Mouse (Mus musculus): ENCODE measurements around the gene Hist1h4h. TPM values are rescaled to one million over a fixed set of nuclear protein-coding genes. Genes with fewer than 3 reads are reported as not detected.
A peak's percentile ranks its signal among the peaks of the same experiment; 100 is the strongest.

The Hist1h4h gene
- polyA plus RNA-seq, 1 experiment from 2014 or later, result 2.1 TPM

DNA sequence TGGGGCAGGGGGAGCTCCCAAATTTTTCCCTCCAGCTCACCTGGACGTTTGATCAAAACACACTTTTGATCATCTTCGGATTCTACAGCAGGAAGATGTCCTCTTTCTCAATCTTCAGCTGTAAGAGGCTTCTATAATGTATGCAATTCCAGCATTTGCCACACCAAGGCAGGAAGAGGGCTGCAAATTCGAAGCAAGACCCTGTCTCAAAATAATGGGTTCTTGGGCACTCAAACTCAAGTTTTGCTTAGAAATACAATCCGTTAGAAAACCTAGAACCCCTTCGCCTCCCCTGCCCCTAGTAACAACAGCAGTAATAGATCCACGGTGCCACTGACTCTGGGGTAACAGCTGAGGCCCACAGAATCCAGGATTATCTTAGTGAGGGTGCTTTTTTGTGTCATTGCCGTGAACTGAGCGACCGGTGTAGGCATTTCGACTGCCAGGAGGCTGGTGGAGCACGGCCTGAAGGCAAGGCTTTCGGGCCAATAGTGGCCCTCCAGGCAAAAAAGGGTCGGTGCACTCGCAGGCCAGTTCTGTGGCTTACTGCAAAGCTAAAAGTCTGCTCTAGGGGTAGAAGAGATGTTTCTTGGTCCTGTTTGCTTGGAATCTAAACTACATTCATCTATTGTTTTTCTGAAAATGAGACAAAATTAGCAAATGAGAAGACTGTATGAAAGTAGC is 25.0 kb upstream of the Hist1h4h start:
- H3K4me1 ChIP-seq (ENCODE audit: control insufficient read depth, insufficient read depth, low read length), result peaks cover 19% of the 10 kb centered on the region
- ATAC-seq (replicated peaks; ENCODE audit: insufficient number of reproducible peaks, low FRiP score, low TSS enrichment), result 0 out of 2 replicates have a peak, but pooled peaks have one; percentile 36
- H3K9ac ChIP-seq (ENCODE audit: low read depth, low read length), result peak overlapping the region; percentile 66
- no peaks in the 10 kb centered on the region for H3K36me3 ChIP-seq (ENCODE audit: control insufficient read depth, insufficient read depth, low read length)
- no peaks in the 10 kb centered on the region for H3K27me3 ChIP-seq (ENCODE audit: control insufficient read depth, insufficient read depth, low read length)
- peak overlapping the region; percentile 70 for H3K4me2 ChIP-seq
- peak overlapping the region; percentile 39 for H3K4me3 ChIP-seq (ENCODE audit: low read depth, low read length)
- H3K9me3 ChIP-seq (replicated peaks; ENCODE audit: control insufficient read depth, low read length), result no peaks in the 10 kb centered on the region
- WGBS (ENCODE audit: insufficient replicate concordance), result 2% methylated on average over 14 of the region's 14 CpGs
- peak overlapping the region; percentile 31 for H3K27ac ChIP-seq (ENCODE audit: low read depth, low read length)

DNA sequence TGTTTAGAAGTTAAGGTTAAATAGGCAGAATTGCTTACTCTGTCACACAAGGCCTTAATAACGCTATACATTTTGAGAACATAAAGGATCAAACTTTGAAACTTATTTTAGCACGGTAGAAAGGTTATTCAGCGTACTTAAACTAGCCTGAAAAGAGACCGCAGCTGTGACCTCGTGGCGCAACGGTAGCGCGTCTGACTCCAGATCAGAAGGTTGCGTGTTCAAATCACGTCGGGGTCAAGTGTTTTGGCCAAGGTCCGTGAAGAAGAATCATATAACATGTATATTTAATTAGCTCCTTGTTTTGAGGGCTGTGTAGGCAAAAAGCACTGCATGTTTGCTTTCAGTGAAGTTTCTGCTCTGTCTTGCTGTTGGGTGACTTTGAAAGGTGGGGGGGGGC is 24.5 kb upstream of the Hist1h4h start:
- 3% methylated on average over 13 of the region's 13 CpGs for WGBS (ENCODE audit: insufficient replicate concordance)
- Histone ChIP-seq H3K36me3 (ENCODE audit: control insufficient read depth, insufficient read depth, low read length) (no peaks in the 10 kb centered on the region), H3K9me3 (replicated peaks; ENCODE audit: control insufficient read depth, low read length) (no peaks in the 10 kb centered on the region), H3K4me3 (ENCODE audit: low read depth, low read length) (peak overlapping the region; percentile 39), H3K9ac (ENCODE audit: low read depth, low read length) (no peak overlapping the region), H3K27me3 (ENCODE audit: control insufficient read depth, insufficient read depth, low read length) (no peaks in the 10 kb centered on the region), H3K4me2 (peak overlapping the region; percentile 70), H3K27ac (ENCODE audit: low read depth, low read length) (peak overlapping the region; percentile 31), H3K4me1 (ENCODE audit: control insufficient read depth, insufficient read depth, low read length) (peaks cover 19% of the 10 kb centered on the region)
- ATAC-seq (replicated peaks; ENCODE audit: insufficient number of reproducible peaks, low FRiP score, low TSS enrichment), result 0 out of 2 replicates have a peak, but pooled peaks have one; percentile 46

DNA sequence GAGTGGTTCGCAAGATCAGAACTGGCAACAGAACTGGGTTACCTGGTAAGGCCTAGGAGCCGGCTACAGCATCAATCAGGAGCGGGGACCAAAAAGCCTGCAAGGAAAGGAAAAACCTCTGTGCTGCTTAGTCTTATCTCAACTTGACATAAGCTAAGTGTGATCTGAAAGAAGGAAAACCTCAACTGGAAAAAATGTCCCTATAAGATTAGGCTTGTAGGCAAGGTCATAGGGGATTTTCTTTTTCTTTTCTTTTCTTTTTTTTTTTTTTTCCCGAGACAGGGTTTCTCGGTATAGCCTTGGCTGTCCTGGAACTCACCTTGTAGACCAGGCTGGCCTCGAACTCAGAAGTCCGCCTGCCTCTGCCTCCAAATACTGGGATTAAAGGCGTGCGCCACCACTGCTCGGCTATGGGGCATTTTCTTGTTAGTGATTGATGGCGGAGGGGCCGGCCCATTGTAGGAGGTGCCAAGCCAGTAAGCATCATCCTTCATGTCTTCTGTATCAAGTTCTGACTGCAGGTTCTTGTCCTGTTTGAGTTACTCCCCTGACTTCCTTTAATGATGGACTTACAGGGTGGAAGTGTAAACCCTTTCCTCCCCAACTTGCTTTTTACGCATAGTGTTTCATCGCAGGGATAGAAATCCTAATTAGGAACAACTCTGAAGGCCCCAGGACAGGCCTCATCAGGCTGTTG is 23.9 kb upstream of the Hist1h4h start:
- no peaks in the 10 kb centered on the region for H3K36me3 ChIP-seq (ENCODE audit: control insufficient read depth, insufficient read depth, low read length)
- WGBS (ENCODE audit: insufficient replicate concordance), result 11% methylated on average over 14 of the region's 14 CpGs
- no peak for ATAC-seq (replicated peaks; ENCODE audit: insufficient number of reproducible peaks, low FRiP score, low TSS enrichment)
- H3K9me3 ChIP-seq (replicated peaks; ENCODE audit: control insufficient read depth, low read length), result no peaks in the 10 kb centered on the region
- H3K4me2 ChIP-seq, result peak overlapping the region; percentile 70
- peak overlapping the region; percentile 39; the same call in 1 of the 2 replicates for H3K4me3 ChIP-seq (ENCODE audit: low read depth, low read length)
- no peaks in the 10 kb centered on the region for H3K27me3 ChIP-seq (ENCODE audit: control insufficient read depth, insufficient read depth, low read length)
- peaks cover 15% of the 10 kb centered on the region for H3K4me1 ChIP-seq (ENCODE audit: control insufficient read depth, insufficient read depth, low read length)
- H3K27ac ChIP-seq (ENCODE audit: low read depth, low read length), result no peak overlapping the region; the same call in 1 of the 2 replicates
- H3K9ac ChIP-seq (ENCODE audit: low read depth, low read length), result 0 out of 2 replicates have a peak overlapping the region, but pooled peaks have one; percentile 16

DNA sequence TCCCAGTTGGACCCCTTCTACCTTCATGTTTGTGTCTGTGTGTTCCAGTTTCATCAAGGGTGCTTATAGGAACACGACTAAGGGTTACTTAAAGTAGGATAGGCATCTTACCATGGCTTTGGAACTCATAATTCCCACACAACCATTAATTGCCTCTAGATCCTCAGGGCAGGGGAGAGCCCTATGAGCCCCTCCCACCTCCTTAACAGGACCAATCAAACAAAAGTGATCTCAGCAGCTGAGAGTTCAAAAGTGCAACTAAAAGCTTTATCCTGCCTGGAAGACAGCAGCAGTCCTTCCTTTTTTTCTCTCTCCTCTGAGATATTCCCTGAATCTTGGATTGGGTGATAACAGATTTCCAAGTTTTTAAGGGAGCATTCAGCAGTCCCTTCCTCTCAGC is 20.7 kb upstream of the Hist1h4h start:
- H3K9me3 ChIP-seq (replicated peaks; ENCODE audit: control insufficient read depth, low read length), result no peaks in the 10 kb centered on the region
- WGBS (ENCODE audit: insufficient replicate concordance), result 27% methylated on average over 1 of the region's 1 CpGs
- H3K4me3 ChIP-seq (ENCODE audit: low read depth, low read length), result no peak overlapping the region
- no peak overlapping the region for H3K9ac ChIP-seq (ENCODE audit: low read depth, low read length)
- H3K4me1 ChIP-seq (ENCODE audit: control insufficient read depth, insufficient read depth, low read length), result peaks cover 12% of the 10 kb centered on the region
- no peak overlapping the region for H3K27ac ChIP-seq (ENCODE audit: low read depth, low read length)
- H3K4me2 ChIP-seq, result no peak overlapping the region
- no peaks in the 10 kb centered on the region for H3K27me3 ChIP-seq (ENCODE audit: control insufficient read depth, insufficient read depth, low read length)
- ATAC-seq (replicated peaks; ENCODE audit: insufficient number of reproducible peaks, low FRiP score, low TSS enrichment), result no peak
- H3K36me3 ChIP-seq (ENCODE audit: control insufficient read depth, insufficient read depth, low read length), result no peaks in the 10 kb centered on the region

DNA sequence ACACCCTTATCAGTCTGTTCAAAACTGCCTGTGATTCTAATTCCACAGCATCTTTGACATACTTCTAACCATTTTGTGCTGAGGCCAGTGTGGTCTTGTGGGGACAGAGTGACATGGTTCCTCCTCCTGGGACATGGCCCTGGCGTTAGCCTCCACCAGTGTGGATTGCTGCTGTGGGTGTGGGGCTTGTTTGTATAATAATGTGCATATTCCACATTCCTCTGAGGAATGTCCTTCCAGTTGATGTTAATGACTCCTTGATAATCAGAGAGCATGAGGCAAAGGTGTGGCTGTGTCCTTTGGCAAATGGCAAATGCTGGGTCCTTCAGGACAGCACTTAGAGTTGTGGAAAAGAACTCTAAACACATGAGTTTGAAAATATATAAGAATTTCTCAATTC is 17.3 kb upstream of the Hist1h4h start:
- Histone ChIP-seq H3K4me3 (ENCODE audit: low read depth, low read length) (no peak overlapping the region), H3K27me3 (ENCODE audit: control insufficient read depth, insufficient read depth, low read length) (no peaks in the 10 kb centered on the region), H3K4me2 (no peak overlapping the region), H3K27ac (ENCODE audit: low read depth, low read length) (no peak overlapping the region), H3K4me1 (ENCODE audit: control insufficient read depth, insufficient read depth, low read length) (peaks cover 7% of the 10 kb centered on the region), H3K36me3 (ENCODE audit: control insufficient read depth, insufficient read depth, low read length) (no peaks in the 10 kb centered on the region), H3K9ac (ENCODE audit: low read depth, low read length) (no peak overlapping the region), H3K9me3 (replicated peaks; ENCODE audit: control insufficient read depth, low read length) (no peaks in the 10 kb centered on the region)
- no peak for ATAC-seq (replicated peaks; ENCODE audit: insufficient number of reproducible peaks, low FRiP score, low TSS enrichment)
- WGBS (ENCODE audit: insufficient replicate concordance), result 74% methylated on average over 1 of the region's 1 CpGs

DNA sequence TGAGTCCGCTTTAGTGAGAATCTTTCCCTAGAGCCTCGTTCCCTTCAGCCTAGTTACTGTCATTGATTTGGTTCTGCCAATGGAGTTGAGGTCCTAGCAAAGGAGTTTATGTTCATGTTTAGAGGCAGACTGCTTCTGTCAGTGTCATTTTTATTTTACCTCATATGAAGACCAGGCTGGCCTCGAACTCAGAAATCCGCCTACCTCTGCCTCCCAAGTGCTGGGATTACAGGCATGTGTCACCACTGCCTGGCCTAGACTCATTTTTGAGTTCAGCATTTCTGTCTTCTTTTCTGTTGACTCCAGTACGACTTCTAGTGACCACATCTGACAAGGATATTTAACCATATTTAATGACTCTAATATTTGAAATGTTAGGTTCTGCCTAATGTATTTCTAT is 15.6 kb upstream of the Hist1h4h start:
- Histone ChIP-seq H3K36me3 (ENCODE audit: control insufficient read depth, insufficient read depth, low read length) (no peaks in the 10 kb centered on the region), H3K9ac (ENCODE audit: low read depth, low read length) (no peak overlapping the region), H3K4me1 (ENCODE audit: control insufficient read depth, insufficient read depth, low read length) (peaks cover 3% of the 10 kb centered on the region; the same call in 1 of the 2 replicates), H3K9me3 (replicated peaks; ENCODE audit: control insufficient read depth, low read length) (no peaks in the 10 kb centered on the region), H3K27ac (ENCODE audit: low read depth, low read length) (no peak overlapping the region), H3K4me3 (ENCODE audit: low read depth, low read length) (no peak overlapping the region), H3K4me2 (no peak overlapping the region), H3K27me3 (ENCODE audit: control insufficient read depth, insufficient read depth, low read length) (no peaks in the 10 kb centered on the region)
- no peak for ATAC-seq (replicated peaks; ENCODE audit: insufficient number of reproducible peaks, low FRiP score, low TSS enrichment)
- WGBS (ENCODE audit: insufficient replicate concordance), result 79% methylated on average over 5 of the region's 5 CpGs

DNA sequence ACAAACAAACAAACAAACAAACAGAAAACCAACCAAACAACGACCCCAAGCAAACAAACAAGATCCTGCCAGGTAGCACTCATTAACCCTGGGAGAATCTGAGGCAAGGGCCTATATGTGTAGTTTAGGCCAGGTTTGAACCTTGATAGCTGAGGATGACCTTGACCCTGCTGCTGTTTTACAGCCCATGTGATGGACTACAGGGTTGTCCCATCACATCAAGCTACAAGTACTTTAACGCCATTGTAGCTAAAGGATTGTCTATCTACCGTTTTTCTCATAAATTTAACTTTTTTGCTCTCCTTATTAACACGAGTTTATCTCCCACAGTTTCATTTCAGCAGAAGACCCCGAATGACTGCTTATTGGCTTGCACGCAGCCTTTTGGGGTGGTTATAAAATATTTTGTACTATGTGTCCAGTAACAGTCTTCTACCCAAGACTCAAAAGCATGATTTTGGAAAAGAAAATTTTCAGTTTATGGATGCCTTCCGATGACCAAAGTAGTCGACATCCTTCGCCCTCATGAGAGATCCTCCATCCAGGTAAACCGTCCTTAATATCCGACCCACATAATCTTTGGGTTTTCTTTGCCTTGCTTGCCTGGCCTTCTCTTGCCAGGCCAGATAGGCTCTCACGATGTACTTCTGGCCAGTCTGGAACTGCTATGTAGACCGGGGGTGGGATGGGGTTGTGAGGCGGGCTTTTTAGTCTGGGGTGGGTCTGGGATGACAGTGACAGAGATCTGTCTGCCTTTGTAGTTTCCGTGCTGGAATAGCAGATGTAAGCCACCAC is 14.8 kb upstream of the Hist1h4h start:
- H3K4me3 ChIP-seq (ENCODE audit: low read depth, low read length), result peak overlapping the region; percentile 47
- WGBS (ENCODE audit: insufficient replicate concordance), result 47% methylated on average over 15 of the region's 15 CpGs
- no peaks in the 10 kb centered on the region for H3K4me1 ChIP-seq (ENCODE audit: control insufficient read depth, insufficient read depth, low read length)
- H3K4me2 ChIP-seq, result peak overlapping the region; percentile 91
- no peak overlapping the region for H3K27ac ChIP-seq (ENCODE audit: low read depth, low read length)
- no peak for ATAC-seq (replicated peaks; ENCODE audit: insufficient number of reproducible peaks, low FRiP score, low TSS enrichment)
- no peaks in the 10 kb centered on the region for H3K9me3 ChIP-seq (replicated peaks; ENCODE audit: control insufficient read depth, low read length)
- H3K9ac ChIP-seq (ENCODE audit: low read depth, low read length), result peak overlapping the region; percentile 59; the same call in 1 of the 2 replicates
- no peaks in the 10 kb centered on the region for H3K27me3 ChIP-seq (ENCODE audit: control insufficient read depth, insufficient read depth, low read length)
- no peaks in the 10 kb centered on the region for H3K36me3 ChIP-seq (ENCODE audit: control insufficient read depth, insufficient read depth, low read length)

DNA sequence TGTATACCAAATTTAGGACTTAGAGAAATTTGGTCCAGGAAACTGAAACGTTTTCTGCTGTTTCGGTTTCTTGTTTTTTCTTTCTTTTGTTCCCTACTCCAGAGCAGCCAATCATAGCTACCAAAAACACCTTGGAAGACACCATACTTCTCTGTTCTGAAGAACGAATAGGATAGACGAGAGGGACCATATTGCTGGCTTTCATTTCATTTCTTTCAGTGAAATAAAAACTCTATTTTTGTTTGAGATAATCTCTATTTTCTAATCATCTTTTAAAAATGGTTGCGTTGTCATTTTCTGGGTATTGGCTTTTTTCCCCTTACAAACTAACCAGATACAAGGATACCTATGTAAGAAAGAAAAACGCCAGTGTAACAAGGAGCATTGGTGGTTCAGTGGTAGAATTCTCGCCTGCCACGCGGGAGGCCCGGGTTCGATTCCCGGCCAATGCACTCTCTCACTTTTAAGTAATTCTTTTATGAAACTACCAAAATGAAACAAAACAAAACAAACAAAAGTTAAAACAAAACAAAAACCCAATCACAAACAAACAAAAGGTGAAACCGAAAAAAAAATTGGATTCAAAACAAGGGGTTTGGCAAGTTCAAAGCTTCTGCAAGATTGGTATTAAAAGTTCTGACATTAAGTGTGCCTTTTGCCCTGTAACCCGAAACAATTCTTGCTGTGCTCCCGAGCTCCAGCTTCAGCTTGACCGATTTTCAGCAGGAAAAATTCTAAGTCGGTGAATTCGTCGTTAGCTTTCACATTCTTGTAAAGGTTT is 13.8 kb upstream of the Hist1h4h start:
- ATAC-seq (replicated peaks; ENCODE audit: insufficient number of reproducible peaks, low FRiP score, low TSS enrichment), result peak; percentile 67
- H3K4me2 ChIP-seq, result peak overlapping the region; percentile 91
- under 1% methylated on average over 19 of the region's 19 CpGs for WGBS (ENCODE audit: insufficient replicate concordance)
- H3K27ac ChIP-seq (ENCODE audit: low read depth, low read length), result peak overlapping the region; percentile 54; the same call in 1 of the 2 replicates
- H3K4me3 ChIP-seq (ENCODE audit: low read depth, low read length), result peak overlapping the region; percentile 47
- no peaks in the 10 kb centered on the region for H3K9me3 ChIP-seq (replicated peaks; ENCODE audit: control insufficient read depth, low read length)
- no peaks in the 10 kb centered on the region for H3K4me1 ChIP-seq (ENCODE audit: control insufficient read depth, insufficient read depth, low read length)
- H3K27me3 ChIP-seq (ENCODE audit: control insufficient read depth, insufficient read depth, low read length), result no peaks in the 10 kb centered on the region
- H3K9ac ChIP-seq (ENCODE audit: low read depth, low read length), result peak overlapping the region; percentile 54; the same call in 1 of the 2 replicates
- no peaks in the 10 kb centered on the region for H3K36me3 ChIP-seq (ENCODE audit: control insufficient read depth, insufficient read depth, low read length)
